Mouse (Mus musculus) kidney, adult 2 months (tissue): ENCODE results near the gene Map4k3.

Experiments
- CTCF ChIP-seq: fragments of 200-500 bp; conservative IDR thresholded peaks from 2 replicates; pipeline ENCODE4 v1.5.1; 2011; ENCODE audit warnings: low read depth, mild to moderate bottlenecking, control low read depth, low read length, moderate library complexity, mixed read lengths; ENCODE audit not compliant: insufficient read depth, insufficient read length
- POLR2A ChIP-seq: fragments of 200-500 bp; IDR thresholded peaks from one replicate; pipeline ENCODE4 v1.6.1; 2011; ENCODE audit warnings: low read depth, low read length, control low read depth

DNA sequence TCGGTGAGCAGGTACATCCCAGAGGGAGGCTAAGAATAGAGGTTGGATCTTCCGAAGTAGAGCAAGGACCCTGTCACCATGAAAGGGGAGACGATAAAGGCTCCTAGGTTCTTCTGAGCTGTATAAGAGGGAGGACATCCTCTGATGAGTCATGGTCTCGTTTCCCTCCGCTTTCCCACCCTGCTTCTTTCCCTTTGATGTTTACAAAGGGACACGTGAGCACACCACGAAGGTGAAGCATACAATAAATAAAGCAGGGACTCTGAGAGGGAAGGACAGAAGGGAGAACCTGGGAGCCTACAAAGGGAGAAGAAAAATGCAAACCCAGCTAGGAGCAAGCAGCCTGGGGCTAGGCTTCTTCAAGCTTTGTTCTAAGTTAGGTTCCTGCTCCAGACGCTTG lies 26.3 kb upstream of the Map4k3 start:
- TF ChIP-seq CTCF (no peak), POLR2A (no peak)
